Mouse (Mus musculus) kidney, postnatal 4 days (tissue): Measurements from ENCODE around the gene Gm9972.
A peak's percentile ranks its signal among the peaks of the same experiment; 100 is the strongest.

Experiments
- DNase-seq, 2 experiments: peaks; one replicate each; pipeline ENCODE4 v3.0.0; 2021; ENCODE audit warnings: mixed read lengths in 2 of 2

Gene Gm9972

GRCm38 (mm10) chr11:43035446-43035845 lies at the start of gene Gm9972:
Gene Gm9972, plus strand, starts transcription at chr11:43035746.
- no peak for DNase-seq

- DNase-seq = peak; percentile 18 to 38
Observed at GRCm38 (mm10) chr11:42999188-42999587, 36.4 kb upstream of the Gm9972 start.

- no peak for DNase-seq
Observed at GRCm38 (mm10) chr11:43011941-43012340, 23.6 kb upstream of the Gm9972 start.

GRCm38 (mm10) chr11:43012980-43013379 lies 22.6 kb upstream of the Gm9972 start:
- DNase-seq = no peak

GRCm38 (mm10) chr11:43023109-43023688 lies 12.3 kb upstream of the Gm9972 start:
- DNase-seq = no peak

- no peak for DNase-seq
Observed at GRCm38 (mm10) chr11:43029813-43030212, 5.7 kb upstream of the Gm9972 start.

GRCm38 (mm10) chr11:43032141-43032540 lies 3.4 kb upstream of the Gm9972 start:
- no peak for DNase-seq

GRCm38 (mm10) chr11:43045871-43046548 lies 10.5 kb downstream of the Gm9972 start:
- DNase-seq = no peak

- no peak for DNase-seq
Observed at GRCm38 (mm10) chr11:43049363-43049762, 13.8 kb downstream of the Gm9972 start.

- DNase-seq = no peak
Observed at GRCm38 (mm10) chr11:43054972-43055371, 19.4 kb downstream of the Gm9972 start.

- no peak for DNase-seq
Observed at GRCm38 (mm10) chr11:43059437-43059970, 24.0 kb downstream of the Gm9972 start.

GRCm38 (mm10) chr11:43062286-43062685 lies 26.7 kb downstream of the Gm9972 start:
- DNase-seq = no peak

- no peak for DNase-seq
Observed at GRCm38 (mm10) chr11:43086309-43087050, 50.9 kb downstream of the Gm9972 start.
